Mouse (Mus musculus) heart, postnatal 0 days (tissue): ENCODE data around the gene Snrnp70. TPM values are rescaled to one million over a fixed set of nuclear protein-coding genes. Genes with fewer than 3 reads are reported as not detected.
"Not testable (repeated sequence)": the region's sequence is repeated elsewhere in the genome, so short reads cannot be mapped to it uniquely, and the experiment has no call there.

Experiments used
- ATAC-seq: fragments of 200-750 bp; cut with Nextera tagmentation; 2 replicates; pipeline ENCODE4 v1.8.0; 2017; ENCODE audit warnings: low read depth, moderate number of reproducible peaks, moderate library complexity; ENCODE audit not compliant: insufficient read depth
- DNase-seq: peaks from one replicate; pipeline ENCODE4 v3.0.0-alpha.2; 2016; ENCODE audit warnings: low spot score
- H3K27ac ChIP-seq: fragments of 300-500 bp; sonication (generic); 2 replicates; pipeline ENCODE4 v1.5.1; 2014; ENCODE audit warnings: low read depth, mild to moderate bottlenecking
- H3K27me3 ChIP-seq: fragments of 300-500 bp; sonication (generic); 2 replicates; pipeline ENCODE4 v1.6.1; 2014; ENCODE audit warnings: low read length, mixed read lengths; ENCODE audit not compliant: control insufficient read depth, insufficient read depth
- H3K36me3 ChIP-seq: fragments of 300-500 bp; sonication (generic); replicated peaks from 2 replicates; pipeline ENCODE4 v1.6.1; 2014; ENCODE audit warnings: low read length, mixed read lengths; ENCODE audit not compliant: control insufficient read depth, insufficient read depth
- H3K4me1 ChIP-seq: fragments of 300-500 bp; sonication (generic); 2 replicates; pipeline ENCODE4 v1.6.1; 2014; ENCODE audit warnings: antibody characterized with exemption; ENCODE audit not compliant: control insufficient read depth, insufficient read depth
- H3K4me2 ChIP-seq: fragments of 300-500 bp; sonication (generic); 2 replicates; pipeline ENCODE4 v1.6.1; 2014; ENCODE audit warnings: low read depth, mild to moderate bottlenecking, low read length, moderate library complexity
- H3K4me3 ChIP-seq: fragments of 300-500 bp; sonication (generic); 2 replicates; pipeline ENCODE4 v1.5.1; 2014; ENCODE audit warnings: low read depth, low read length
- H3K9ac ChIP-seq: fragments of 300-500 bp; sonication (generic); replicated peaks from 2 replicates; pipeline ENCODE4 v1.6.1; 2014; ENCODE audit warnings: low read depth, low read length, mixed read lengths
- H3K9me3 ChIP-seq: fragments of 300-500 bp; sonication (generic); replicated peaks from 2 replicates; pipeline ENCODE4 v1.6.1; 2016; ENCODE audit warnings: low read length; ENCODE audit not compliant: control insufficient read depth
- CTCF ChIP-seq: IDR thresholded peaks from 2 replicates; pipeline ENCODE4 v1.5.1; 2016; ENCODE audit warnings: antibody characterized with exemption, control low read depth, low read depth
- EP300 ChIP-seq: IDR thresholded peaks from 2 replicates; pipeline ENCODE4 v1.6.1; 2016; ENCODE audit warnings: antibody characterized with exemption, low read depth
- WGBS: fragments of 180-500 bp; shearing (Covaris S2); extraction: QIAGEN DNeasy Blood & Tissue Kit; methylation state at CpG from one replicate; pipeline ENCODE4 v1.1.7; 2014; 5-methylcytosine and 5-hydroxymethylcytosine counted together
- polyA plus RNA-seq: library from polyadenylated mRNA; unstranded; fragments of >200 nt; fragmentation: Nextera tagmentation; extraction: Ambion mirVana; gene quantifications from 2 replicates; pipeline ENCODE4 v1.2.1, GENCODE M21; 2015
- total RNA-seq: library from RNA; depleted of rRNA; stranded (reverse); fragments of >200 nt; gene quantifications from 2 replicates; pipeline ENCODE4 v1.2.3, GENCODE M21; 2014; ENCODE audit warnings: low replicate concordance

Gene Snrnp70
- total and polyA plus RNA-seq, 2 experiments from 2014 or later: 79.7 to 141 TPM

GRCm38 (mm10) chr7:45403532-45404261, 8.2 kb upstream of the Snrnp70 start:
- no peak overlapping the region for H3K4me2 ChIP-seq
- DNase-seq: peak; percentile 52
- no peaks in the 10 kb centered on the region for H3K9me3 ChIP-seq
- H3K27me3 ChIP-seq: peaks cover 35% of the 10 kb centered on the region
- no peak overlapping the region for H3K9ac ChIP-seq
- TF ChIP-seq EP300 (no peak), CTCF (peak; percentile 56)
- 41% methylated on average over 6 of the region's 6 CpGs for WGBS
- H3K4me1 ChIP-seq: 0 out of 2 replicates have a peak, but pooled peaks cover 7% of the 10 kb centered on the region
- no peak for ATAC-seq
- no peak overlapping the region for H3K4me3 ChIP-seq
- H3K27ac ChIP-seq: no peak overlapping the region
- no peaks in the 10 kb centered on the region for H3K36me3 ChIP-seq

- no peak for TF ChIP-seq CTCF
- no peak for TF ChIP-seq EP300
- Histone ChIP-seq H3K4me3 (no peak overlapping the region), H3K36me3 (no peaks in the 10 kb centered on the region), H3K27ac (no peak overlapping the region), H3K9me3 (no peaks in the 10 kb centered on the region), H3K4me1 (0 out of 2 replicates have a peak, but pooled peaks cover 7% of the 10 kb centered on the region), H3K27me3 (peaks cover 14% of the 10 kb centered on the region), H3K4me2 (no peak overlapping the region), H3K9ac (no peak overlapping the region)
- 70% methylated on average over 10 of the region's 10 CpGs for WGBS
- DNase-seq: no peak
- no peak for ATAC-seq
Measured at GRCm38 (mm10) chr7:45401521-45402085, 6.1 kb upstream of the Snrnp70 start.

GRCm38 (mm10) chr7:45396787-45397186, 1.2 kb upstream of the Snrnp70 start:
- H3K36me3 ChIP-seq: peaks cover 5% of the 10 kb centered on the region
- H3K9me3 ChIP-seq: no peaks in the 10 kb centered on the region
- TF ChIP-seq CTCF: no peak
- TF ChIP-seq EP300: no peak
- no peak overlapping the region for H3K4me3 ChIP-seq
- H3K27me3 ChIP-seq: no peaks in the 10 kb centered on the region
- WGBS: 70% methylated on average over 2 of the region's 2 CpGs
- no peak overlapping the region for H3K9ac ChIP-seq
- no peak overlapping the region for H3K4me2 ChIP-seq
- no peak for ATAC-seq
- no peak for DNase-seq
- peaks cover 19% of the 10 kb centered on the region for H3K4me1 ChIP-seq
- no peak overlapping the region for H3K27ac ChIP-seq

GRCm38 (mm10) chr7:45396337-45396775, 814 bp upstream of the Snrnp70 start:
- Histone ChIP-seq H3K27ac (peak overlapping the region; percentile 81), H3K9ac (0 out of 2 replicates have a peak overlapping the region, but pooled peaks have one; percentile 26), H3K4me2 (peak overlapping the region; percentile 58), H3K4me1 (peaks cover 19% of the 10 kb centered on the region), H3K4me3 (peak overlapping the region; percentile 53)
- peak; percentile 31; the same call in 1 of the 2 replicates for ATAC-seq
- H3K27me3 ChIP-seq, H3K36me3 ChIP-seq, H3K9me3 ChIP-seq, DNase-seq: not testable (repeated sequence)
- 5% methylated on average over 3 of the region's 3 CpGs for WGBS
- peak; percentile 14; the same call in 1 of the 2 replicates for TF ChIP-seq CTCF

GRCm38 (mm10) chr7:45395129-45395541, 407 bp downstream of the Snrnp70 start:
- under 1% methylated on average over 20 of the region's 20 CpGs for WGBS
- DNase-seq (peak; percentile 75), ATAC-seq (peak; percentile 63)
- H3K9me3 ChIP-seq: no peaks in the 10 kb centered on the region
- TF ChIP-seq EP300 (no peak), CTCF (no peak)
- H3K4me1 ChIP-seq: peaks cover 19% of the 10 kb centered on the region
- peak overlapping the region; percentile 95 for H3K27ac ChIP-seq
- peak overlapping the region; percentile 95 for H3K4me2 ChIP-seq
- peak overlapping the region; percentile 79 for H3K9ac ChIP-seq
- H3K36me3 ChIP-seq: peaks cover 19% of the 10 kb centered on the region
- H3K4me3 ChIP-seq: peak overlapping the region; percentile 66
- no peaks in the 10 kb centered on the region for H3K27me3 ChIP-seq
